Mouse (Mus musculus): ENCODE measurements at regions not wholly inside any gene's neighbourhood (a gene's known extent, or its start where the extent isn't known, plus 50 kb on each side); places are given as distances from the start of the nearest gene placed in this dataset.

- TF ChIP-seq GABPA (IDR thresholded peaks at IDR 0.05; ENCODE audit: low read depth, low read length) (no peak), EP300 (IDR thresholded peaks at IDR 0.05; ENCODE audit: low read depth in 1 of 2, low read length in 2 of 2) (no peak), ETS1 (IDR thresholded peaks at IDR 0.05; ENCODE audit: low read depth, low read length) (no peak)
These were observed 156.1 kb downstream of the Rpl10-ps3 start for GRCm38 (mm10) chr9:50188576-50189070.

Measured in MEL (cell line).